Mouse (Mus musculus) layer of hippocampus, postnatal 14 days (tissue): Measurements from ENCODE around the gene Gpc6. TPM values are rescaled to one million over a fixed set of nuclear protein-coding genes. Genes with fewer than 3 reads are reported as not detected.

Source experiments
- DNase-seq, 2 experiments: peaks; one replicate each; pipeline ENCODE4 v3.0.0; 2021 to 2022; ENCODE audit warnings: low spot score in 2 of 2, mixed read lengths in 1 of 2
- total RNA-seq, 2 experiments: library from RNA; stranded (reverse); gene quantifications; 2 replicates each; pipeline ENCODE4 v1.2.3; 2021

The Gpc6 gene
- total RNA-seq, 2 experiments from 2014 or later = 13.6 to 14.7 TPM

DNA sequence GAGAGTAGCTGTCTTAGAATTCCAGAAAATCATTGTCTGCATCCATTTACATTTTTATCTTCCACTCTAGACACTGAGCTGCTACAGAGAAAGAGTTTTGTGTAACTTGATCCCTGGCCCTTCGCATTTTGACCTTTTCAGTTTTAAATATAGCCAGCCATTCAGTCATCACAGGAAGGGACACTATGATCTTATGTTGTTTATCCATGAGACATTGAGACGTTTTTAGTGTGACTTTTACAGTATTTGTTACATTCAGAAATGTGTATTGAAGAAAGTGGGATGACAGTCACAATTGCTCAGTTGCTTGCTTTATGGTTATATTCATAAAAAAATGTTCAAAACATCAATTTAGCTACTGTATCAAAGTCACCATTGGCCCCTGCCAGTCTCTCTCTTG lies 130.0 kb downstream of the Gpc6 start:
- no peak for DNase-seq

DNA sequence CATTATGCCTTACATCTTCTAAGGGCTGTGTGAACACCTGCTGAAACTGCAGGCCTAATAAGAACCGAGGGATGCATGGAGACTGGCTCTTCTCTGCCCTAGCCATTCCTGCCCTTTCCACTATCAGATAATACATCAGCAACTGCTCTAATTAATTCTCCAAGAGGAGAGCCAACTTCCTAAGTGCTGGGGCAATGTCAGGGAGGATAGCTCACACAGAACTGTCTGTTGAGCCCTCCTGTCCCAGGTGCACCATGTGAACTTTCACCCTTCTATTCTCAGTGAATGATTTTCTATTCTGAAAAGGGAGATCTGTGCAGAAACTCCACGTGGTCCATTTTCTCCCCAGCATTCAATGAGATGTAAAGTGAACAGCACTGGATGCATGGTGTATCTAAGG lies 136.0 kb downstream of the Gpc6 start:
- DNase-seq = no peak

DNA sequence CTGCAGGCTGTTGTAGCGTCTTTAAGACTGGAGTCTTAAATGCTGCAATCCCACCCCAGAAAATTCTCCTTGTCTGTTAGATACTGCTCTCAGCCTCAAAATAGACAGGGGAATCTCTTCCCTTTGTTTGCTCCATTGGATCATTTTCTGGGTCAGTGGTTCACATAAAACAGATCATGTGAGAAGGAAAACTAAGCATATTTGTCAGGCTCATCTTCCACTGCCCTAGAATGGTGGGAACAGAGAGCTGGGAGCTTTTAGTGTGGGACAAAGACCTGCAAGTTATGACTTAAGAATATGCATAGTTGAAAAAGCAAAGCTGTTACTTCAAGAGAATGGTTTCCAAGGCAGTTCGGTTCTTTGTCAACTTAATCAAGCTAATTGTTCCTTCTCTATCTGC lies 136.4 kb downstream of the Gpc6 start:
- no peak for DNase-seq

DNA sequence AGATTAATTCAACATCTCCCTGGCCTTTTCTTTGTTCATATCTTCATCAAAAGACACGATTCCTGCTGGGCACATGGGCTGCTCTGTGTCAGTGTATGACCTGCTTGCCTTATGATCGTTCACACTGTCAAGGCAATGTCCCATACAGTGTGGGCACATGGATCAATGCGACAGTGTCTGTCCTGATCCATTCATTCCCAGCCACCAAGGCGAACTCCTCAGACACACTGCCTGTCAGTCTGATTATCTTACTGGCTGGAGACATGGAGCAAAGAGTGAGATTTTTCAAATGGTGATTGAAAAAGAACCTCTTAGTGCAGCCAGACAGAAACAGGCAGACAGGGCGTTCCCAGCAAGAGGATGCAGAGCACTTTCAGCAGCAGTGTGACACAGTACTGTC lies 143.1 kb downstream of the Gpc6 start:
- no peak for DNase-seq

DNA sequence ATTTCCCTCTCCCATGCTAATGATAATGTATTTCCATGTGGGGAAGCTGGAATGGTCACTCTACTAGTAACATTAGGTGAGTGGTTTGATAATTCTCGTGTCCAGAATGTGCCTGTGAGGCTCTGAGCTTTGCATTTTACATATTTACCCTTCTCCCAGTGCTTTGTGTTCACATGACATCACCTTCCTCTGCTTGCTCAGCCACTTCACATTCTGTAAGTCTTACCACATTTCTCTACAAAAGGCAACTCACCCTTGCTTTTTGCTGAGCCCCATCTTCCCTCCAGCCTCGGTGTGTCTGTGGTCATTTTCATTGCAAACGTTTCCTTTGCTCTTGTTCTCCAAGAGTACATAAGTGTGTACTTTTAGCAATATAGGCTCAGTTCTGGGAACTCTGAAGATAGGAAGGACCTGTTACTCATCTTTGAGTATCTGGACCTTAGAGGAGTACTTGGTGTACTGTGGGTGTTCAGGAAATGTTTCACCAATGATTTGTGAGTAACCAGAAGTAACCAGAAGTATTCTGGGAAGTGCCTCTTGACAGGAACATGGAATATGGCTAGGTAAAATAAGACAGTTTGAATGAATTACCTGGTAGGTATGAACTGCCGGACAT lies 145.5 kb downstream of the Gpc6 start:
- no peak for DNase-seq

DNA sequence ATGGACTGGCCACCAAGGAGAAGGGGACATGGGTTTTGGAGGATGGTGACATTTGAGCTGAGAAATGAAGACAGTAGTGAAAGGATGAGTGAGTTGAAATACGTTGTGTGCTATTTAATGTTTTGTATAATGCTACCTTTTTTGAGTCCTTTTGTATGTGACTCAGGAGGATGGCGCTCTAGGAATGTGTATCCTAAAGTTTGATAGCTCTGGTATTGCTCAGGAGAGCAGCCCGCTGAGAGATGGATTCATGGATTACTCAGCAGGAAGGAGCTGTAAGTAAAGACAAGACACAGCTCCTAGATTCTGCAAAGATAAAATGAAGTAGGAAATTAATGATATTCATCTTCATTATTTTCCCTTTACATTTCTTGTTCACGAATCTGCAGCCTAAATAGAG lies 168.5 kb downstream of the Gpc6 start:
- no peak for DNase-seq

DNA sequence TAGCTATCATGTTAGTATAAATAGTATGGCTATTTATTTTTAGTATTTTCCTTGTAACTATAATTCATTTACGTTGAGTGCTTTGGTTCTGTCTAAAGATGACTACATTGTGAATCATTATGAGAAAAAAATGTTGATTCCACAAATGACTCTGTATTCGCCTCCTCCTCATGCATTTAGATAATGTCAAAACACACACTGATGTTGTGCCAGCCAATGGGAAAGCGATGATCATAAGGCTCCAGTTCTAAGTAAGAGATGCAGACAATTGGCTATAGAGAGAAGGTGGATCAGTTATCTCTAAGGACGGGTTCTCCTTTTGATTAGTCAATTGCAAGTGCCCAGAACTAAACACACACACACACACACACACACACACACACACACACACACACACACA lies 181.8 kb downstream of the Gpc6 start:
- DNase-seq = no peak

DNA sequence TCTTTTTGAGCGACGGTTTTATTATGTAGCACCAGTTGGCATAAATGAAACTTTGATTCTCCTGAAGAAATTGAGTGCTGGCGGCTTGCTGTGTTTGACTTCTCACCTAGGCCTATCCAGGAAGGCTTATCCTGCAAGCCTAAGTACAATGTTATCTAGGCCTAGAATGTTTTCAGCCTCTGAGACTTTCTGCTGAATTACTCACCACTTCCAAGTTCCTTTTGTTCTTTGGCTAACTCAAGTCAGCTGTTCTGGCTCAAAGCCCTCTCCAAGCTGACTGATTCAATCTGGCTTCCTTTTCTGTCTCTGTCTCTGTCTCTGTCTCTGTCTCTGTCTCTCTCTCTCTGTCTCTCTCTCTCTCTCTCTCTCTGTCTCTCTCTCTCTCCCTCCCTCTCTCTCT lies 188.0 kb downstream of the Gpc6 start:
- DNase-seq = no peak

DNA sequence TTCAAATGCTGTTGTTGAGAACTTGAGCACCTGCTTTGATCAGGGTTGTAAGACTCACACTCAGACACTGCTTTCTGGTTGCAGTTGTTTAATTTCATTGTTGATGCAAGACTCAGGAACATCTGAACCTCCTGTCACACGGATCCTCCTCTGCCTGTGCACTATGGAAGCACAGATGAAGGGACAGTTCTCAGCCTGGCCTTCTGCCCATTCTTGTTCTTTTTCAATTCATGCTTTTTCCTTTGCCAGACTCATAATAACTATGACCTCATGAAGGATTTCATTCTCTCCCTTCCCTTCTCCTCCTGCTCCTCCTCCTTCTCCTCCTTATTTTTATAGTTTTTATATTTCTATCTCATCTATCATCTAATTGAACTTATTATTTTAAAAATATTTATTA lies 196.9 kb downstream of the Gpc6 start:
- peak in 1 of 2 experiments; percentile 7 for DNase-seq

DNA sequence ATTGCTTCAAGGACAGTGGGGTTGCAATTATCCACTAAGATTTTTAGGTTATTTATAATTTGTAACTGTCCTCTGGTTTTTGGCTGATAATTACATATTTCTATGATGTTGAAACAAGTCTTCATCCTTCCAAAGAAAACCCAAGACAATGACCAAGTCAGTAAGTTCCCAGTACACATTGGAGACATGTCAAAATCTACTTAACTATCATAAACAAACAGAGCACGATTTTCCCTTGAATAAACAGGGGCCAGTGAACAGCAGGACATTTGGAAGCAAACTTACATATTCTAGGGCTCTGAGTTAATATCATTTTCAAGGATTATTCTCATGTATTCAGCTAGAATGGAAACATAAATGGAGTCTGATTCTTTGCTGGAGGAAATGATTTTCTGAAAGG lies 205.2 kb downstream of the Gpc6 start:
- no peak for DNase-seq

DNA sequence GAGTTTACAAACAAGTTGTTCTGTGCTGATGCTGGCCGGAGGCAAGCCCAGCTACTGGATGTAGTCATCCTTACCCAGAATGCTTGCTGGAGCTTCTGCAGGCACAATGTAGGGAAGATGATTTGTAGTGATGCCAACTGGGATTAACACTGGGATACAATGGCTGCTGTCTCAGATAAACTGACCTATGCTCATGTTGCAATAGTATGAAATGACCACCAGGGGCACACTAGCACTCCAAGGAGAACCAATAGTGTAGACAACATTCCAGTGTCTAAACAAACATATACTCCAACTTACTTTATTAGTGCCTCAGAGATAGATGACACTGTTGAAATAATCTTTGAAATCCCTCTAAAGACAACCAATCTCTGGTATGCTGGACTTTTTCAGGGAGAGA lies 206.2 kb downstream of the Gpc6 start:
- no peak for DNase-seq

DNA sequence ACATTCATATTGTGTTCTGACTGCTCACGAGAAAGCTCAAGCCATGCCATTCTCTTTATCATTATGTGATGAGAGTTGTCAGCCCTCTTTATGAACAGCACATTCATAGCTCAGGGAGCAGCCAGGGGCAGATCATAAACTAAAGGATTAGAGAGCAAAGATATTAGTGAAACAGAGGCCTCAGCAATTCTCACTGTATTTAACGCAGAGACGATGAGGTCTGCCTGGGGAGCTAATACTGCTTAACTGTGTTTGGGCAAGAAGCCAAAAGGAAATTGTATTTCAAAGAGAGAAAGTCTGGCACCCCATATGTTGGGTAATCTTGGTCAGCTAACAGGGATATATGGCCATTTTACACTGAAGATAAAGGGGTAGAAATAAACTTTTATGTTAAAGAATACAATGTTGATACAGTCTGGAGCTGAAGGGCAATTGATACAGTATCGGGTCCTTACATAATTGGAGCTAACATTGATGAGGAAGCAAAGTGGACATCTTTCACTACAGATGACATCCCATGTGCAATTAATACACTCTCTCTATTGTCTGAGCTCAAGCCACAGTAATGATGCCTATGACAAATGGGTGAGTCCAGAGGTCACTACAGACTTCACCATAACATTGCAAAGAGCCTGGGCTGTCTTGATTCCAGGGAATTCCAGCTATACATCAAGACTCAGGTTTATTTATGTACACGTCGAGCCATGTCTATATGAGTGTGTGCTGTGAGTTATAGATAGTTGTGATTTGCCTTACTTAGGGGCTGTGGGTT lies 216.1 kb downstream of the Gpc6 start:
- no peak for DNase-seq

DNA sequence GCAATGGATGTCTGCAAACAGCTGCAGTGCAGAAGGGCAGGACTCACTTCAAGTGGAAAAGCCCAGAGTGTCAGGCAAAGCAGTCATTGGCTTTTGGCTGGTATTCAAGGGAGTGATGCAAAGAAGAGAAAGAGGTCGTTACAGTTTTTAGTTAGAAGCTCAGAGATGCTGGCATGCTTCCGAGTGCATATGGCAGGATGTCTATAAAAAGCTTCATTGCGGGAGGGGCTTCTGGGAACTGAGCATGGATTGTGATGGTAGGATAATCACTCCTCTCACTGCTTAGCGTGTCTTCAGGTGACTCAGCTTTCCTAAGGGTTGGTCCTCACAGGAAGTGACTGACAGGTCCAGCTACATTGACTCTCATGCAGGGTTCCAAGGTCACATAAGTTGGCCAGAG lies 221.0 kb downstream of the Gpc6 start:
- no peak for DNase-seq

DNA sequence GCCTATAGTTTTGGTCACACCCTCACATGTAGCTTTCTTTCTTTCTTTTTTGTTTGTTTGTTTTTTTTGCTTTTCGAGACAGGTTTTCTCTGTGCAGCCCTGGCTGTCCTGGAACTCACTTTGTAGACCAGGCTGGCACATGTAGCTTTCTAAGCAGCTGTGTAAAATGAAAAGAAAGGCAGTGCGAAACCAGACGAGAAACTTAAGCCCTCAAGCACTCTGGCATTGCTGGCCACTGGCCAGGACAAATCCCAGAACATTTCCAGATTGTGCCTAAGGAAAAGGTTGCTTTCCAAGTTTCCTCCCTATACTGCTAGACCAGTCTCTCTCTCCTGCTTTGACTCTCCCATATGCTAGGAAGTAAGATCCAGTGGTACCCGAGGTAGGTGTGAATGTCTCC lies 221.6 kb downstream of the Gpc6 start:
- DNase-seq = no peak

DNA sequence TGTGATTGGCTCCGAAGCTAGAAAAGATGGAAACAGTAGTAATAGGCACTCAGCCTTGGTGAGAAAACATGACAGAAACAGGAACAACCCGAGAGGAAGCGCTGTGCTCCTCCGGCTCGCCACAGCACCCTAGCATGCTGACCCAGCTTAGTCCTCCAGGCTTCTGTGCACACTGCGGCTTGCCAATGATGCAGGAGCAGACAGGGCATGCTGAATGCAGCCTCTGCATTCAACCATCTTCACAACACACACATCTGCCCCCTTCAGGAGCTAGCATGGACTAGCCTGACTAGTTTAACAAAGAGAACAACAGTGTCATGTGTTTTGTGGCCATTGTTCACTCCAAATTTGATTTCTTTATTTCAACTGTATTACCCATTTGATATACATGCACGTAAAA lies 226.5 kb downstream of the Gpc6 start:
- no peak for DNase-seq

DNA sequence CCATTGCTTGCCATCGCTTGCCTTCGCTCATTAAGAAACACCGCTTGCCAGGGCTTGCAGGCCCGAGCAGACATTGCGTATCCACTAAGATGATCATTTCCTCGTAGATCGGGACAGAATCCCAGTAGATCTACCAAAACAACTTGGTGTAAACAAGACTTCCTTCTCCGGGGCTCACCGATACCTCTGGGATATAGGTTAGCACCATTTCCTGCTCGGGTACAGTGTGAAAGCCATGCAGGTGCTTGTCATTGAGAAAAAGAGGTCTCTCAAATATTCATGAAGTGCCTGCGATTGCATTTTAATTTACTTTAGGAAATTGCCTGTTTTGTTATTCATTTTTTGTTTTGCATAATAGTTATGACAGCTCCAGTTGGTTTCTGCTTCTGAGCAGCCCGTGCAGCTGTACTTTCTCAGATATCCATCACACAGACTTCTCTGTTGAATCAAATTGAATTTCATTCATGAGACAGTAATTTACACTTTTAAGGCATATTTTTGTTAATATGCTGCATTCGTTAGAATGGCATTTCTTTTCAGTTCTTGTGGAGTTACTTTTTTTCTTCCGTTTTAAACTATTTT lies 230.9 kb downstream of the Gpc6 start:
- peak in 1 of 2 experiments; percentile 25 for DNase-seq

DNA sequence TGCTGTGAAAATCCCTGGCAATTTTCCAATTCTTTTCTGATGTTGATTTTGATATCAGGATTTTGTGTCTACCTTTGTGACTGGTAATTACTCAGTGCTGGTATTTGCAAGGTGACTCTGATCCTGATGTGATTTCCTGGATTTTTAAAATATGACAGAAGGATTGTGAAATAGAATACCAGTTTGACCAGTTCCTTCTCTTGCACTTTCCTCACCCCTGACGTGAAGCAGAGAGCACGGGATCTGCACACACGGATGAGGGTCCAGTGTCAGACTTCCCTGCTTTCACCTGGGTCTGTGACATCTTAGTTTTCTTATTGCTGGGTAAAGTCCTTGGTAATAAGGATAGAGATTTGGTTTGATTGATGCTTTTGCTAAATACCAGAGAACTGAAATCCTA lies 232.3 kb downstream of the Gpc6 start:
- no peak for DNase-seq

DNA sequence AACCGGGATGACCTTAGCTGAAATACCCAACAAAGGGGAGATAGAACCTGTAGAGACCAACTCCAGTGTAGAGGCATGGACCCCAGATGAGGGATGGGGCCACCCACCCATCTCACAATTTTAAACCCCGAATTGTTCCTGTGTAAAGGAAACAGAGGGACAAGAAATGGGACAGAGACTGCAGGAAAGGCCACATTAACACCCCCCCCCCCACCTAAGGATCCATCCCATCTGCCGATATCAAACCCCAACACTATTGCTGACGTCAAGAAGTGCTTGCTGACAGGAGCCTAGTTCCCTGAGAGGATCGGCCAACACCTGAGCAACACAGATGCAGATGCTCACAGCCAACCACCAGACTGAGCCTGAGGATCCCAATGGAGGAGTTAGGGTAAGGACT lies 241.2 kb downstream of the Gpc6 start:
- no peak for DNase-seq

DNA sequence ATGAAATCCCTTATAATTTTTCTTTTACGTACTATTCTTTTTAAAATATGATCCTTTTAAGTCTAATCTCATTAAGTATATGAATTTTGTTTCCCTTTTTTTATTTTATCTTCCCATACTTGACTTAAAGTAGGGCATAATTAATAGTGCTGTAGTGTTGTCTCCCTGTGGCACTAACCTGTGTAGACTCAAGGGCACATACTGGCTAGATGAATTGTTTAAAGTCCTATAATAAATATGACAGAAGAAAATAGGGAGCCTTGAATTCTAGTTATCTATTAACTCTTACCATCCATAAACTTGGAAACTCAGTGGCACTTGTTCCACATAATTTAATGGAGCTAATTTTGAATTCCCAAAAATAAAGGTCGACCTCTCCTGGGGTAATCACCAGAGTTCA lies 268.2 kb downstream of the Gpc6 start:
- no peak for DNase-seq

DNA sequence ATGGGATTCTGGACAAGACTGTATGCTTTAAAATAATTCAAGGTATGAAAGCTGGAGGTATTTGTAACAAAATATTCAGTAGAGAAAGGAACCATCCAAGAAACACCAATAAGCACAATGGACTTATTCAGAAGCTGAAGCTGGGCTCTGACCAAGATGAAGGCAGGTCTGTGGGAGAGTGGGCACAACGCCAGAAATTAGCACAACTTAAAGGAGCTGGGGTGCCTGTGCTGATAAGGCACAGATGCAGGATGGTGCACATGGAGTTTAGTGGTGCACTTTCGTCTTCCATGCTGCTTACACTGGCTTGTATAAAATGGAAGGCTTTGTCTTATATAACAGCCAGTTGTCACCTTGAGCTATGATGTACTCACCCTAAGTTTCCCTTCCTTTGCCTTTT lies 276.9 kb downstream of the Gpc6 start:
- no peak for DNase-seq

DNA sequence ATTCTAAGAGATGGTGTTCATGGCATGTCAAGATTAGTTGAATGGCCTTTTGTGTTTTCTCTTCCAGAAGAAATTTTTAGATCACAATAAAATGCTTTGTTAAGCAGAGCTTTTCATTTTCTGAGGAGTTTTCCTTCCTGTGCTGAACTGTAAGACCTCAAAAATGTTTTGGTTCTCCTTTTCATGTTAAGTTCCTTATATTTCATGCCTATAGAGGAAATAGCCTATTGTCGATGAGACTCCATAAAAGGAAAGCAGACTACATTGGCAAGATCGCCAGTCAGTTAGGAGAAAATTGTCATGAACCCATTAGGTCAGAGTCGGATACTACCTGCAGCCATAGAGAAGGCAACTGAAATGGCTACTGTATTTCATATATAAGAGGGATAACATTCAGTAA lies 278.8 kb downstream of the Gpc6 start:
- DNase-seq = no peak

DNA sequence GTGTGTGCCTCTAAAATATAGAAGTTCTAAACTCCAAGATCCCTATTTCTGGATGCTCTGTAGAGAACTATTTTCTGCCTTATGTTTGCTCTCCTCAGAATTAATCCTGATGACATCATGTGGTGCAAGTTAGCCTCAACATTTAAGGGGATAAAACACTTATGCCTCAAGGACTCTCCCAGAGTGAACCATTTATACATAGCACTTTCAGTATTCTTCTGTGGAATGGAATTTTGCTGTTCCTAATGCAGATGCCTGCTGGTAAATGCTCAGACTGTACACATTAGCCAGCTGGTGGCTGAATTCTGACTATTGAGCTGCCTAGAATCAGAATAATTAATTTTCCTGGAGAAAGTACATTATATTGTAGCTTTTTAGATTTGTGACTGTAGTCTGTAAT lies 289.3 kb downstream of the Gpc6 start:
- no peak for DNase-seq

DNA sequence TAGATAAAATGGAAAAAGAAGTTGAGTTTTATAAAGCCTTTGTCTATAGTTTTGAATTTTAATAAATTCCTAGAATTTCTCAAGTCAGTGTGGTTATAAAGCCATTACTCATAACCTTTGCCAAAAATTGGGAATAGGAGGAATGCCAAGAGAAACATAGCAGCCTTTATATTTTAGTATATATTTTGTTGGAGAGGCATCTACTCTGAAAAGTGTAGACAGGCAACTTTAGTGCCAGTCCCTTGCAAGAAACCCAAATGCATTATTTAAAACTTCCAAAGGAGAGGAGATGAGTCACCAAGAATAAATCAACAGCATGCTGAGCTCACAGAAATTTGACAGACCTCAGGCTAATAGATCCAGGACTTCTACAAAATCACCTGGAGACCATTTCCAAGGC lies 301.8 kb downstream of the Gpc6 start:
- no peak for DNase-seq
